Mouse (Mus musculus) layer of hippocampus, adult 9-10 months (tissue): ENCODE measurements around the gene Armc3.

ENCODE experiments used
- DNase-seq: peaks from one replicate; pipeline ENCODE4 v3.0.0; 2022; ENCODE audit warnings: low spot score

The Armc3 gene

DNA sequence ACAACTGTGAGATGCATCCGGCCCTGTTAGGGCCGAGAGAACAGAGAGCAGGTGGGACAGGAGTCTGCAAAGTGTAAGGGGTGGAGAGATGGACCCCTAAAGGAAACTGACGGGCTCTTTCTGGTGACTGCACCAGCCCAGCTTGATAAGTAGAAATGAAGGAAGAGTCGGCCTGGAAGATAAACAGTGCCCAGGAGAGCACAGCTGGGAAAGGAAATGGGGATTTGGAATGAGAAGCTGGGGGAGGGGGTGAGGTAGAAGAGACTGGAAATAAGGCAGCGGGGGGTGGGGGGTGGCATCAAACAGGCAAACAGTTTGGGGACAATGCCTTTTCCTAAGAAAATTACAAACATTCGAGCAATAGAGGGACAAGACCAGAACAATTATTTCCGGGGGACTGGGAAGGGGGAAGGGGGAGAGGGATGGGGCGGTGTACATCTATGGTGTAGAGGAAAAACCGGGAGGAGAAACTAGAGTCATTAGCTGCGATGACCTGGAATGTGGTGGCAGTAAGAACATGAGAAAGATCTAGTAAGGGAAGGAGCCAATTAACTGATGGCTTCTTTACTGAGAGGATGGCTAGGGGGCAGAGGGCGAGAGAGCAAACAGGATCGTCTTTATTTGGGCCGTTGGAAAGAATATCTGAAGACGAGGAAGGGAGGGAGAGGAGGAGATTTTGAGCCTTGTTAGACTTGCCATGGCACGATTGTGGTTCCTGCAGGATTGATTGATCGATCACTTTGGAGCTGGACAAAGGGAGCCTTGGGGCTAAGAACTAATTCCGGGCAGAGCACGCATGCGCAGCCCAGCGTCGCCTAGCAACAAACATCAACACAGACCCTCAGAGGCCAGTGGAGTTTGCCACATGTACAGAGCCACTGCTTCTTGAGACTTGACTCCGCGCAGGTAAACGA is at the start of gene Armc3:
Armc3 (plus strand) TSS at position 851 of the 914 bp plus-strand sequence.
- peak; percentile 33 for DNase-seq

GRCm38 (mm10) chr2:19152687-19153086 is 46.4 kb upstream of the Armc3 start:
- DNase-seq: no peak

DNA sequence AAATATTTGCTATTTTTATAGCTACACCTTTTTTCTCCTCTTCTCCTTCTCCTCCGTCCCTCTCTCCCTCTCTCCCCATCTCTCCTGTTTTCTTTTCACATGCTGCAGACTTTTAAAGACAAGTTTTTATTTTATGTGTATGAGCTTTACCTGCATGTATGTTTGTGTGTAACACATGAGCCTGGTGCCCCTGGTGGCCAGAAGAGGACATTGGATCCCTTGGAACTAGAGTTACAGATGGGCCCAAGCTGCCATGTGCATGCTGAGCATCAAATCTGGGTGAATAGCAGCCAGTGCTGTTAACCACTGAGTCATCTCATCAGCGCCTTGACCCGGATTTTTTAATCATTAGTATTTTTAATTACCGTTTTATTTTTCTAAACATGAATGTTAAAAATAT is 42.9 kb upstream of the Armc3 start:
- DNase-seq: no peak

DNA sequence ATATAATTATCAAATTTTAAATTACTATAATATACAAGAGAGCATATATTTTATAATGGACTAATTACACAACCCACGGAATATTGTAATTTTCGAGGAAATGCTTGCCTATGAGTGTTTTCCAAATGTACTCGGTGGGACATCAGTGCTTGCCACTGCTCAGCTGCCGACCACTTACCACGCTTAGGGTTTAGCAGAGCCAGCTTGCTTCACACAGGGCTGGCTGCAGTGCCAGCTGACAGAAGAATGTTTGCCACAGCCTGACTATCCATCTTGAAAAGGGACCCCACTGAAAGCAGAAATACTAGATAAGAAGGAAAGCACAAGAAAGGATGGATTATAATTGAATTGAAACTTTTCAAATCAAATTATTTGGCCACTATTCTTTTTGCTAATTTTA is 39.6 kb upstream of the Armc3 start:
- DNase-seq: no peak

GRCm38 (mm10) chr2:19160368-19161114 is 38.6 kb upstream of the Armc3 start:
- DNase-seq: no peak

GRCm38 (mm10) chr2:19164234-19164633 is 34.9 kb upstream of the Armc3 start:
- no peak for DNase-seq

DNA sequence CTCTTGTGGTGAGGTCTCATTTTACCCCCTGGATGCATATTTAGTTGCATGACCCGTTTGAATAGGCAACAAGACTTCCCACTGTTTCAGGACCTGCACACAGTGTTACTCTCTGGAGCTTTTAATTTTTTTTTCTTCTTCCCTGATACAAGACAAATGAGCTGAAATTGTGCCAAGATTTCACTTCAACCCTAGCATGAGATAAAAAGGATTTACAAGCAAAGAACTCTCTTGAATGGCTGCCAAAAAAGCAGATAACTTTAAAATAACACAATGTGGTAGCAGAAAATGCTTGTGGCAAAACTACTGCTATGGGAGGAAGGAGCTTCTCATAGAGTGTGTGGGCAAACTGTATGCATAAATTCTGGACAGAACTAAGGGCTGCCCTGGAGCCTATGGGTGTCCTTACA is 22.3 kb upstream of the Armc3 start:
- no peak for DNase-seq

DNA sequence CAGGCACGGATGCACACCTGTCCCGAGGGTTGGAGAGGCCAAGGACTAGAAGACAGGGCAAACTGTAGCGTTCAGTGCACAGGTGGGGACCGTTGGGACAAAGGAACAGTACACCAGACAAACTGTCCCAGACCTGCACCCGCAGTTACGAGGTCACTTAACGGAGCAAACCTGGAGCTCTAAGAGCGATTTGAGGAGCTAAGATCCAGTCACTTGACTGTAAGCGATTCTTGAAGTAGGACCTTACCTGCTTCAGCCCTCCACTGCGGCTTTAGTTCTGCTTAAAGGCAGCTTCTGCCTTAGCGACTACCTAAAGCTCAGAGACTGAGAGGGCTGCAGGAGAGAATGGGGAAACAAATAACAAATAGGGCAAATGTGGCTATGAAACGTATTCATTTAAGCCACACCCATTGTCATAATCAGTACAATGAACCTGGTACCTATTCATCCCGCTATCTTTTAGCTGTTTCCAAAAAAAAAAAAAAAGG is 308 bp downstream of the Armc3 start:
- no peak for DNase-seq

DNA sequence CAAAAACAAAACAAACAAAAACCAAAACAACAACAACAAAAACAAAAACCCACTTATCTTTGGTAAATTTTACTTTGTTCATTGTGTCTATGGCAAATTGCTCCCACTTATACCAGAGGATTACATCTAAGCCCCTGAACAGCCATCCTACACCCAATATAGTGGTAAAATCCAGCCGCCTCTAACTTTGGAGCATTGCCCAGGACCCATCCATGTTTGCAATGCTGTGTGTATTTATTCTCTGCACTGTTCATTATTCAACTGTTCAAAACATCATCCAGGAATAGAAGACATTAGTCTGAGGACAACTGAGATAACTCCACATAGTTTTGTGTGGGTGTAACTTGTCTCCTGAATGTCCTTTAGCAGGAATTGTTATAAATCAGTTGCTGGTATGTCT is 1.0 kb downstream of the Armc3 start:
- DNase-seq: no peak

DNA sequence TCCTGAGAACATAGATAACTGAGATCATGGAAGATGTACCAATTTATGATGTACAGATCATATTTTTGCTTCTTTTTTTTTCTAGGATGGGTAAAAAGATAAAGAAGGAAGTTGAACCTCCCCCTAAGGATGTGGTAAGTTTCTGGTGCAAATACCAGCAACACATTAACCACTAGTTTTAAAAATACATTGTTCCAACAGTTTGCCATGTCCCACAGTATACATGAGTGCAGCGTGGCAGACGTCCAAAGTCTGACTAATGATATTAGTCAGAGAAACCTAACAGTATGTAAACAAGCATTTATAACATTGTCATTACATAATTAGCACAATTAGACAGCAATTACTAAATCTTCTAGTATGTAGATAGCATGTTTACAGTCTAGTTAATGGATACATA is 2.6 kb downstream of the Armc3 start:
- no peak for DNase-seq

DNA sequence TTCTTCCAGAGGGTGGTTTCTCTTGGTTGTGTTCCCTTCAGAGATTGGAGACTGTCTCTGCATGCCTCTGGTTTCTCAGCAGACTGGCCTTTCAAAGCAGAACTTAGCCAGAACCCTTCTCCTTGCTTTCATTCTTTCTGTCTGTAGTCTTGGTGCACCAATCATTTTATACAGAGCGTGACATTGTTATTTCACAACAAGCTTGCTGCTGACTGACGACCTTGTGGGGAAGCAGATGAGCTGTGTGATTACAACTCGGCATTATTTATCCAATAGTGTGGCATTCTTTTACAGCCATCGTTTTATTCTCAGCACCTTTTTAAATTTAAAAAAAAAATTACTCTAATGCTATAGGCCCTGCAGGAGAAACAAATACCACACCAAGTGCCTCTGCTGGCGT is 35.2 kb downstream of the Armc3 start:
- no peak for DNase-seq

GRCm38 (mm10) chr2:19235193-19235592 is 36.1 kb downstream of the Armc3 start:
- no peak for DNase-seq

- no peak for DNase-seq
Observed at GRCm38 (mm10) chr2:19235614-19236013, 36.5 kb downstream of the Armc3 start.

- no peak for DNase-seq
Observed at GRCm38 (mm10) chr2:19238771-19239170, 39.7 kb downstream of the Armc3 start.

GRCm38 (mm10) chr2:19249611-19250010 is 50.5 kb downstream of the Armc3 start:
- DNase-seq: no peak

GRCm38 (mm10) chr2:19255037-19255436 is 55.9 kb downstream of the Armc3 start:
- no peak for DNase-seq

- DNase-seq: no peak
Observed at GRCm38 (mm10) chr2:19257255-19257654, 58.2 kb downstream of the Armc3 start.

DNA sequence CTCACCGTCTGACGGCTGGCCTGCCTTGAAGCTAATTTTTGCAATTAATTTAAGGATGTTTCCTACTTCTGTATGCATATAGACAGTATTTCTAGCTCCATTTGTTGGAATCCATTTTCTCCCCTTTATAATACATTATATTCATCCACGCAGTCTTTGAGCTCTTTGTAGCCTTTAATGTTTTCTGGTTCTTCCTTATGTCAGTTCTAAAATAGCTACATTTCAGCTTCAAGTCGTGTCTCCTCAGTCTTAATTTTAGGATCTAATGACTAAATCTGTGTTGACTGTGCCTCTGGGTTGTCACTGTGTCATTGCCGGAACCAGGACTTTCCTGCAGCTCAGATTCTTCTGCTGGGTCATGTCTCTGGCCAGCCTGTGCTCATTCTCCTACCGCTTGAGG is 61.3 kb downstream of the Armc3 start:
- DNase-seq: no peak

DNA sequence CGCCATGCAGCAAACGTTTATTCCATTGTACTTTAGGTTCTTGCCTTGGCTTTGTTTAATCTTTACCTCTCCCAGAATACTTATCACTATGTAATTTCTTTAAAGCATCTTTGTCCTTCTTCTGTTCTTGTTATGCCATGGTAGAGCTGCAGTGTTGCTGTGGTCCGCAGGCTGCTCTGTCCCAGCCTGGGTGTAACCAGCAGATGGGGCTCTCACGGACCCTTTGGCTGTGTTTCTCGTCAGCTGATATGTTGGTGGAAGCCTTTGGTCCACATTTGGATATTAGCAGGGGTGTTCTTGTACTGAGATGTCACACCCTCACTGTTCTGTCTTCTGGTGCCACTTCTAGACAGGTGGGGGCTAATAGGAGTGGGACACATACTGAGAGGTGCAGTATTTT is 64.3 kb downstream of the Armc3 start:
- no peak for DNase-seq

DNA sequence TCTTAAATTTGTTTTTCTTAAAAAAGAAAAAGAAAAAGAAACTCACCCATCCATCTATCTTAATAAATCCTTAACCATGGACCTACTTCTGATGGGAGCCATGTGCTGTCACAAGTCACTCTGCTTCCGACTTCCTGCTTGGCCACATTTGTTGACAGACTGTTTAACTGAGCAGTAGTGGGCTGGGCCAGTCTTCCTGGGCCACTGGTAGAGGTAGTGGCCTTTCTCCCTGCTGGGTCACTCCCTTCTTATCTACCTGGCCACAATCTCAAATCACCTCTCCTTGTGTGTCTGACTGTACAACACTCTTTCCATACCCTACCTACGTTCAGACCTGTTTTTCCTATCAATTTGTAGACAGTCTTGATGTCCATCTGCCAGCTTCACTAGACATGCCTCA is 66.7 kb downstream of the Armc3 start:
- DNase-seq: no peak

DNA sequence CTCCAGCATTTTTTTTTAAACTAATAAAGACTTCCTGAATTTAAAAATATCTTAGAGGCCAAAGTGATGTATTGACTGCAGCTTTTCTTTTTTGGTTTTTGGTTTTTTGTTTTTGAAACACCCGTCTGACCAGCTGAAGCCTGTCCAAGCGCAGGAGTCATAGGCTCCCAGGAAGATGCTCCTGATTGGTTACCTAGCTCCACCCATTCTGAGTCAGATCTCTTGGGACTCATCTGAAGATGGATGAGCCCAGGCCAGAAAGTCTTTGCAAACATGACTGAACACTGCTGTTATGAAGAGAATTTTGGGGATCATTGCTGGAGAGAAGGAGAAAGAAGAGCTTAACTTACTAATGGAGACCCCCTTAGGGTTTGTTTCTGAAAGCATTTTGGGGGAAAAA is 68.3 kb downstream of the Armc3 start:
- DNase-seq: no peak

- no peak for DNase-seq
Observed at GRCm38 (mm10) chr2:19269955-19270354, 70.9 kb downstream of the Armc3 start.

- no peak for DNase-seq
Observed at GRCm38 (mm10) chr2:19270709-19271120, 71.6 kb downstream of the Armc3 start.
